Mouse (Mus musculus): ENCODE measurements around the gene Zfyve1. TPM values are rescaled to one million over a fixed set of nuclear protein-coding genes. Genes with fewer than 3 reads are reported as not detected.

Gene Zfyve1
- polyA plus RNA-seq, 1 experiment from 2014 or later: 18.8 TPM

- 38% methylated on average over 3 of the region's 3 CpGs for WGBS
- Histone ChIP-seq H3K4me1 (no peaks in the 10 kb centered on the region), H3K4me2 (replicated peaks) (no peak overlapping the region), H3K27ac (replicated peaks) (no peak overlapping the region), H3K36me3 (peaks cover 47% of the 10 kb centered on the region), H3K4me3 (replicated peaks) (no peak overlapping the region), H3K9ac (no peak overlapping the region), H3K27me3 (no peaks in the 10 kb centered on the region), H3K9me3 (replicated peaks) (no peaks in the 10 kb centered on the region)
- ATAC-seq (ENCODE audit: insufficient number of reproducible peaks, low FRiP score, low TSS enrichment, low read depth): no peak
Observed at GRCm38 (mm10) chr12:83578896-83579569, 18.0 kb downstream of the Zfyve1 start.

- Histone ChIP-seq H3K9ac (no peak overlapping the region), H3K36me3 (peaks cover 45% of the 10 kb centered on the region), H3K4me3 (replicated peaks) (no peak overlapping the region), H3K27ac (replicated peaks) (no peak overlapping the region), H3K4me2 (replicated peaks) (no peak overlapping the region), H3K4me1 (no peaks in the 10 kb centered on the region), H3K27me3 (no peaks in the 10 kb centered on the region), H3K9me3 (replicated peaks) (no peaks in the 10 kb centered on the region)
- ATAC-seq (ENCODE audit: insufficient number of reproducible peaks, low FRiP score, low TSS enrichment, low read depth): no peak
- WGBS: 90% methylated on average over 2 of the region's 2 CpGs
Observed at GRCm38 (mm10) chr12:83578356-83578755, 18.7 kb downstream of the Zfyve1 start.

GRCm38 (mm10) chr12:83577445-83577844, 19.6 kb downstream of the Zfyve1 start:
- 87% methylated on average over 5 of the region's 5 CpGs for WGBS
- ATAC-seq (ENCODE audit: insufficient number of reproducible peaks, low FRiP score, low TSS enrichment, low read depth): no peak
- no peak overlapping the region for H3K4me3 ChIP-seq (replicated peaks)
- no peaks in the 10 kb centered on the region for H3K9me3 ChIP-seq (replicated peaks)
- H3K27ac ChIP-seq (replicated peaks): no peak overlapping the region
- H3K36me3 ChIP-seq: peaks cover 51% of the 10 kb centered on the region
- H3K9ac ChIP-seq: no peak overlapping the region
- H3K4me2 ChIP-seq (replicated peaks): no peak overlapping the region
- H3K27me3 ChIP-seq: no peaks in the 10 kb centered on the region
- H3K4me1 ChIP-seq: no peaks in the 10 kb centered on the region

GRCm38 (mm10) chr12:83572717-83573116, 24.3 kb downstream of the Zfyve1 start:
- 83% methylated on average over 5 of the region's 5 CpGs for WGBS
- H3K36me3 ChIP-seq: peaks cover 70% of the 10 kb centered on the region
- no peak for ATAC-seq (ENCODE audit: insufficient number of reproducible peaks, low FRiP score, low TSS enrichment, low read depth)

GRCm38 (mm10) chr12:83569866-83570265, 27.2 kb downstream of the Zfyve1 start:
- Histone ChIP-seq H3K4me2 (replicated peaks) (no peak overlapping the region), H3K4me1 (no peaks in the 10 kb centered on the region), H3K36me3 (peaks cover 75% of the 10 kb centered on the region), H3K9me3 (replicated peaks) (no peaks in the 10 kb centered on the region), H3K9ac (no peak overlapping the region), H3K27me3 (no peaks in the 10 kb centered on the region), H3K4me3 (replicated peaks) (no peak overlapping the region), H3K27ac (replicated peaks) (no peak overlapping the region)
- ATAC-seq (ENCODE audit: insufficient number of reproducible peaks, low FRiP score, low TSS enrichment, low read depth): no peak
- WGBS: 87% methylated on average over 3 of the region's 3 CpGs

More at GRCm38 (mm10) chr12:83572717-83573116, 24.3 kb downstream of the Zfyve1 start:
- H3K27ac ChIP-seq (replicated peaks): no peak overlapping the region
- no peak overlapping the region for H3K9ac ChIP-seq
- H3K27me3 ChIP-seq: no peaks in the 10 kb centered on the region
- H3K4me3 ChIP-seq (replicated peaks): no peak overlapping the region
- H3K4me2 ChIP-seq (replicated peaks): no peak overlapping the region
- no peaks in the 10 kb centered on the region for H3K9me3 ChIP-seq (replicated peaks)
- no peaks in the 10 kb centered on the region for H3K4me1 ChIP-seq

- no peak for ATAC-seq (ENCODE audit: insufficient number of reproducible peaks, low FRiP score, low TSS enrichment, low read depth)
- H3K27me3 ChIP-seq: no peaks in the 10 kb centered on the region
- H3K4me2 ChIP-seq (replicated peaks): no peak overlapping the region
- H3K36me3 ChIP-seq: peaks cover 90% of the 10 kb centered on the region
- H3K4me1 ChIP-seq: no peaks in the 10 kb centered on the region
- no peak overlapping the region for H3K27ac ChIP-seq (replicated peaks)
- 84% methylated on average over 3 of the region's 3 CpGs for WGBS
- H3K4me3 ChIP-seq (replicated peaks): no peak overlapping the region
- H3K9me3 ChIP-seq (replicated peaks): no peaks in the 10 kb centered on the region
- no peak overlapping the region for H3K9ac ChIP-seq
Observed at GRCm38 (mm10) chr12:83562589-83562988, 34.4 kb downstream of the Zfyve1 start.

GRCm38 (mm10) chr12:83560189-83560588, 36.8 kb downstream of the Zfyve1 start:
- Histone ChIP-seq H3K4me2 (replicated peaks) (no peak overlapping the region), H3K27ac (replicated peaks) (no peak overlapping the region), H3K9me3 (replicated peaks) (no peaks in the 10 kb centered on the region), H3K4me3 (replicated peaks) (no peak overlapping the region), H3K9ac (no peak overlapping the region), H3K4me1 (no peaks in the 10 kb centered on the region), H3K36me3 (peaks cover 89% of the 10 kb centered on the region), H3K27me3 (no peaks in the 10 kb centered on the region)
- WGBS: 68% methylated on average over 6 of the region's 6 CpGs
- no peak for ATAC-seq (ENCODE audit: insufficient number of reproducible peaks, low FRiP score, low TSS enrichment, low read depth)

GRCm38 (mm10) chr12:83558496-83558895, 38.5 kb downstream of the Zfyve1 start:
- ATAC-seq (ENCODE audit: insufficient number of reproducible peaks, low FRiP score, low TSS enrichment, low read depth): no peak
- H3K9ac ChIP-seq: no peak overlapping the region
- WGBS: 90% methylated on average over 7 of the region's 7 CpGs
- H3K9me3 ChIP-seq (replicated peaks): no peaks in the 10 kb centered on the region
- H3K27ac ChIP-seq (replicated peaks): no peak overlapping the region
- no peak overlapping the region for H3K4me3 ChIP-seq (replicated peaks)
- peaks cover 90% of the 10 kb centered on the region for H3K36me3 ChIP-seq
- H3K4me2 ChIP-seq (replicated peaks): no peak overlapping the region
- H3K4me1 ChIP-seq: no peaks in the 10 kb centered on the region
- H3K27me3 ChIP-seq: no peaks in the 10 kb centered on the region

GRCm38 (mm10) chr12:83555605-83556004, 41.4 kb downstream of the Zfyve1 start:
- H3K27ac ChIP-seq (replicated peaks): no peak overlapping the region
- ATAC-seq (ENCODE audit: insufficient number of reproducible peaks, low FRiP score, low TSS enrichment, low read depth): no peak
- no peaks in the 10 kb centered on the region for H3K27me3 ChIP-seq
- no peaks in the 10 kb centered on the region for H3K9me3 ChIP-seq (replicated peaks)
- H3K36me3 ChIP-seq: peaks cover 90% of the 10 kb centered on the region
- H3K4me1 ChIP-seq: no peaks in the 10 kb centered on the region
- no peak overlapping the region for H3K9ac ChIP-seq
- no peak overlapping the region for H3K4me2 ChIP-seq (replicated peaks)
- 58% methylated on average over 9 of the region's 9 CpGs for WGBS
- no peak overlapping the region for H3K4me3 ChIP-seq (replicated peaks)

GRCm38 (mm10) chr12:83553816-83554215, 43.2 kb downstream of the Zfyve1 start:
- 77% methylated on average over 4 of the region's 4 CpGs for whole genome bisulfite sequencing
- peaks cover 86% of the 10 kb centered on the region for H3K36me3 ChIP-seq
- H3K9me3 ChIP-seq (replicated peaks): no peaks in the 10 kb centered on the region
- ATAC-seq (ENCODE audit: insufficient number of reproducible peaks, low FRiP score, low TSS enrichment, low read depth): no peak
- no peak overlapping the region for H3K4me2 ChIP-seq (replicated peaks)
- H3K27ac ChIP-seq (replicated peaks): no peak overlapping the region
- no peaks in the 10 kb centered on the region for H3K27me3 ChIP-seq
- H3K4me3 ChIP-seq (replicated peaks): no peak overlapping the region
- no peaks in the 10 kb centered on the region for H3K4me1 ChIP-seq
- H3K9ac ChIP-seq: no peak overlapping the region

GRCm38 (mm10) chr12:83551305-83551704, 45.7 kb downstream of the Zfyve1 start:
- Histone ChIP-seq H3K27ac (replicated peaks) (no peak overlapping the region), H3K9me3 (replicated peaks) (no peaks in the 10 kb centered on the region), H3K4me2 (replicated peaks) (no peak overlapping the region), H3K4me3 (replicated peaks) (no peak overlapping the region), H3K36me3 (peaks cover 80% of the 10 kb centered on the region), H3K9ac (no peak overlapping the region), H3K27me3 (no peaks in the 10 kb centered on the region), H3K4me1 (no peaks in the 10 kb centered on the region)
- peak; percentile 45; the same call in 1 of the 2 replicates for ATAC-seq (ENCODE audit: insufficient number of reproducible peaks, low FRiP score, low TSS enrichment, low read depth)
- WGBS: 92% methylated on average over 16 of the region's 16 CpGs

- H3K36me3 ChIP-seq: peaks cover 61% of the 10 kb centered on the region
- ATAC-seq (ENCODE audit: insufficient number of reproducible peaks, low FRiP score, low TSS enrichment, low read depth): no peak
- no peaks in the 10 kb centered on the region for H3K9me3 ChIP-seq (replicated peaks)
- no peak overlapping the region for H3K9ac ChIP-seq
- no peak overlapping the region for H3K4me3 ChIP-seq (replicated peaks)
- H3K27ac ChIP-seq (replicated peaks): no peak overlapping the region
- H3K4me2 ChIP-seq (replicated peaks): no peak overlapping the region
- H3K27me3 ChIP-seq: no peaks in the 10 kb centered on the region
- no peaks in the 10 kb centered on the region for H3K4me1 ChIP-seq
Observed at GRCm38 (mm10) chr12:83544791-83545190, 52.2 kb downstream of the Zfyve1 start.
